Mouse (Mus musculus): ENCODE data around the gene Rtl6. TPM values are rescaled to one million over a fixed set of nuclear protein-coding genes. Genes with fewer than 3 reads are reported as not detected.
A peak's percentile ranks its signal among the peaks of the same experiment; 100 is the strongest.

Rtl6 gene
- 51.7 and 52.4 TPM in 2 replicates for polyA plus RNA-seq (2016; fragmentation: Nextera tagmentation; extraction: Ambion mirVana)

GRCm38 (mm10) chr15:84557189-84557921 is at the start of gene Rtl6:
Rtl6 (minus strand) TSS chr15:84557823.
- peaks cover 39% of the 10 kb centered on the region for H3K36me3 ChIP-seq
- H3K4me2 ChIP-seq (replicated peaks) = peak within 1 kb of the TSS; percentile 83
- H3K4me3 ChIP-seq = peak within 1 kb of the TSS; percentile 72
- peaks cover 3% of the 10 kb centered on the region; the same call in 1 of the 2 replicates for H3K9me3 ChIP-seq
- peak; percentile 94 for ATAC-seq (ENCODE audit: low FRiP score, low read depth)
- H3K9ac ChIP-seq (replicated peaks) = peak within 1 kb of the TSS; percentile 82
- peaks cover 16% of the 10 kb centered on the region for H3K27me3 ChIP-seq
- H3K4me1 ChIP-seq = peaks cover 35% of the 10 kb centered on the region
- H3K27ac ChIP-seq (replicated peaks) = peak within 1 kb of the TSS; percentile 95
- WGBS = 11% methylated on average over 59 of the region's 59 CpGs

- no peak overlapping the region for H3K4me2 ChIP-seq (replicated peaks)
- no peak overlapping the region for H3K27ac ChIP-seq (replicated peaks)
- H3K9me3 ChIP-seq = 0 out of 2 replicates have a peak, but pooled peaks cover 5% of the 10 kb centered on the region
- WGBS = 82% methylated on average over 8 of the region's 8 CpGs
- H3K4me1 ChIP-seq = peaks cover 8% of the 10 kb centered on the region; the same call in 1 of the 2 replicates
- H3K9ac ChIP-seq (replicated peaks) = no peak overlapping the region
- H3K36me3 ChIP-seq = no peaks in the 10 kb centered on the region
- H3K27me3 ChIP-seq = peaks cover 6% of the 10 kb centered on the region; the same call in 1 of the 2 replicates
- no peak for ATAC-seq (ENCODE audit: low FRiP score, low read depth)
- no peak overlapping the region for H3K4me3 ChIP-seq
Observed at GRCm38 (mm10) chr15:84603267-84603963, 45.8 kb upstream of the Rtl6 start.

- H3K4me3 ChIP-seq = no peak overlapping the region
- WGBS = 78% methylated on average over 9 of the region's 9 CpGs
- no peak for ATAC-seq (ENCODE audit: low FRiP score, low read depth)
- peaks cover 6% of the 10 kb centered on the region; the same call in 1 of the 2 replicates for H3K27me3 ChIP-seq
- H3K4me1 ChIP-seq = peaks cover 8% of the 10 kb centered on the region; the same call in 1 of the 2 replicates
- H3K9ac ChIP-seq (replicated peaks) = no peak overlapping the region
- no peaks in the 10 kb centered on the region for H3K9me3 ChIP-seq
- H3K27ac ChIP-seq (replicated peaks) = no peak overlapping the region
- no peak overlapping the region for H3K4me2 ChIP-seq (replicated peaks)
- no peaks in the 10 kb centered on the region for H3K36me3 ChIP-seq
Observed at GRCm38 (mm10) chr15:84600977-84601595, 43.5 kb upstream of the Rtl6 start.

GRCm38 (mm10) chr15:84598911-84599310 is 41.3 kb upstream of the Rtl6 start:
- no peaks in the 10 kb centered on the region for H3K36me3 ChIP-seq
- H3K9me3 ChIP-seq = no peaks in the 10 kb centered on the region
- no peak overlapping the region for H3K9ac ChIP-seq (replicated peaks)
- H3K4me2 ChIP-seq (replicated peaks) = no peak overlapping the region
- peaks cover 6% of the 10 kb centered on the region; the same call in 1 of the 2 replicates for H3K27me3 ChIP-seq
- H3K27ac ChIP-seq (replicated peaks) = no peak overlapping the region
- H3K4me1 ChIP-seq = peaks cover 18% of the 10 kb centered on the region
- WGBS = 86% methylated on average over 2 of the region's 2 CpGs
- H3K4me3 ChIP-seq = no peak overlapping the region
- ATAC-seq (ENCODE audit: low FRiP score, low read depth) = no peak

GRCm38 (mm10) chr15:84597816-84598215 is 40.2 kb upstream of the Rtl6 start:
- H3K4me3 ChIP-seq = no peak overlapping the region
- no peak overlapping the region for H3K9ac ChIP-seq (replicated peaks)
- no peak overlapping the region for H3K27ac ChIP-seq (replicated peaks)
- peaks cover 28% of the 10 kb centered on the region for H3K4me1 ChIP-seq
- H3K4me2 ChIP-seq (replicated peaks) = no peak overlapping the region
- no peaks in the 10 kb centered on the region for H3K9me3 ChIP-seq
- H3K36me3 ChIP-seq = no peaks in the 10 kb centered on the region
- WGBS = 96% methylated on average over 1 of the region's 1 CpGs
- H3K27me3 ChIP-seq = peaks cover 6% of the 10 kb centered on the region; the same call in 1 of the 2 replicates
- ATAC-seq (ENCODE audit: low FRiP score, low read depth) = no peak

GRCm38 (mm10) chr15:84597021-84597420 is 39.4 kb upstream of the Rtl6 start:
- H3K4me1 ChIP-seq = peaks cover 36% of the 10 kb centered on the region
- no peak overlapping the region for H3K4me3 ChIP-seq
- H3K27me3 ChIP-seq = peaks cover 6% of the 10 kb centered on the region; the same call in 1 of the 2 replicates
- ATAC-seq (ENCODE audit: low FRiP score, low read depth) = no peak
- H3K9ac ChIP-seq (replicated peaks) = no peak overlapping the region
- H3K9me3 ChIP-seq = no peaks in the 10 kb centered on the region
- no peak overlapping the region for H3K4me2 ChIP-seq (replicated peaks)
- H3K27ac ChIP-seq (replicated peaks) = no peak overlapping the region
- H3K36me3 ChIP-seq = no peaks in the 10 kb centered on the region

- Histone ChIP-seq H3K4me3 (no peak overlapping the region), H3K27ac (replicated peaks) (no peak overlapping the region), H3K36me3 (no peaks in the 10 kb centered on the region), H3K4me1 (peaks cover 48% of the 10 kb centered on the region), H3K4me2 (replicated peaks) (no peak overlapping the region), H3K9me3 (no peaks in the 10 kb centered on the region), H3K9ac (replicated peaks) (no peak overlapping the region), H3K27me3 (no peaks in the 10 kb centered on the region)
- WGBS = 80% methylated on average over 9 of the region's 9 CpGs
- ATAC-seq (ENCODE audit: low FRiP score, low read depth) = no peak
Observed at GRCm38 (mm10) chr15:84595241-84595945, 37.8 kb upstream of the Rtl6 start.

GRCm38 (mm10) chr15:84593514-84593913 is 35.9 kb upstream of the Rtl6 start:
- ATAC-seq (ENCODE audit: low FRiP score, low read depth) = peak; percentile 65; the same call in 1 of the 2 replicates
- H3K36me3 ChIP-seq = no peaks in the 10 kb centered on the region
- H3K4me1 ChIP-seq = peaks cover 49% of the 10 kb centered on the region
- no peak overlapping the region for H3K4me3 ChIP-seq
- no peak overlapping the region for H3K4me2 ChIP-seq (replicated peaks)
- 27% methylated on average over 9 of the region's 9 CpGs for WGBS
- H3K27me3 ChIP-seq = no peaks in the 10 kb centered on the region
- H3K27ac ChIP-seq (replicated peaks) = peak overlapping the region; percentile 54
- no peak overlapping the region for H3K9ac ChIP-seq (replicated peaks)
- H3K9me3 ChIP-seq = no peaks in the 10 kb centered on the region

GRCm38 (mm10) chr15:84592240-84592639 is 34.6 kb upstream of the Rtl6 start:
- Histone ChIP-seq H3K9ac (replicated peaks) (no peak overlapping the region), H3K4me3 (no peak overlapping the region), H3K4me1 (peaks cover 57% of the 10 kb centered on the region), H3K27ac (replicated peaks) (no peak overlapping the region), H3K36me3 (no peaks in the 10 kb centered on the region), H3K27me3 (no peaks in the 10 kb centered on the region), H3K4me2 (replicated peaks) (no peak overlapping the region), H3K9me3 (no peaks in the 10 kb centered on the region)
- WGBS = 89% methylated on average over 5 of the region's 5 CpGs
- ATAC-seq (ENCODE audit: low FRiP score, low read depth) = no peak

- Histone ChIP-seq H3K27ac (replicated peaks) (no peak overlapping the region), H3K9me3 (no peaks in the 10 kb centered on the region), H3K4me2 (replicated peaks) (no peak overlapping the region), H3K36me3 (no peaks in the 10 kb centered on the region), H3K27me3 (no peaks in the 10 kb centered on the region), H3K9ac (replicated peaks) (no peak overlapping the region), H3K4me1 (peaks cover 57% of the 10 kb centered on the region), H3K4me3 (no peak overlapping the region)
- WGBS = 39% methylated on average over 13 of the region's 13 CpGs
- ATAC-seq (ENCODE audit: low FRiP score, low read depth) = no peak; the same call in 1 of the 2 replicates
Observed at GRCm38 (mm10) chr15:84591573-84592139, 34.0 kb upstream of the Rtl6 start.

- 0 out of 2 replicates have a peak, but pooled peaks have one; percentile 30 for ATAC-seq (ENCODE audit: low FRiP score, low read depth)
- Histone ChIP-seq H3K4me2 (replicated peaks) (no peak overlapping the region), H3K4me3 (no peak overlapping the region), H3K9ac (replicated peaks) (no peak overlapping the region), H3K4me1 (peaks cover 42% of the 10 kb centered on the region), H3K36me3 (no peaks in the 10 kb centered on the region), H3K27me3 (no peaks in the 10 kb centered on the region), H3K27ac (replicated peaks) (peak overlapping the region; percentile 26; the same call in 1 of the 2 replicates), H3K9me3 (no peaks in the 10 kb centered on the region)
- 51% methylated on average over 4 of the region's 4 CpGs for WGBS
Observed at GRCm38 (mm10) chr15:84588371-84588821, 30.8 kb upstream of the Rtl6 start.

Data from midbrain, embryonic 12.5 days (tissue).